Mouse (Mus musculus) midbrain, embryonic 14.5 days (tissue): Measurements from ENCODE around the gene Ccr7. TPM values are rescaled to one million over a fixed set of nuclear protein-coding genes. Genes with fewer than 3 reads are reported as not detected.

Experiments
- ATAC-seq: fragments of 200-750 bp; cut with Nextera tagmentation; 2 replicates; pipeline ENCODE4 v1.8.0; 2017; ENCODE audit warnings: moderate number of reproducible peaks, moderate library complexity; ENCODE audit not compliant: low FRiP score, low TSS enrichment
- DNase-seq: peaks from one replicate; pipeline ENCODE4 v3.0.0-alpha.2; 2015
- H3K27ac ChIP-seq: fragments of 300-500 bp; sonication (generic); replicated peaks from 2 replicates; pipeline ENCODE4 v1.5.1; 2014; ENCODE audit warnings: mild to moderate bottlenecking, low read depth, low read length, moderate library complexity
- H3K27me3 ChIP-seq: fragments of 300-500 bp; sonication (generic); 2 replicates; pipeline ENCODE4 v1.6.1; 2014; ENCODE audit warnings: low read length, control low read depth, mixed read lengths; ENCODE audit not compliant: control insufficient read depth, insufficient read depth
- H3K36me3 ChIP-seq: fragments of 300-500 bp; sonication (generic); 2 replicates; pipeline ENCODE4 v1.6.1; 2014; ENCODE audit warnings: low read length, control low read depth; ENCODE audit not compliant: control insufficient read depth, insufficient read depth
- H3K4me1 ChIP-seq: fragments of 300-500 bp; sonication (generic); 2 replicates; pipeline ENCODE4 v1.6.1; 2014; ENCODE audit warnings: mild to moderate bottlenecking, antibody characterized with exemption, low read length, control low read depth; ENCODE audit not compliant: control insufficient read depth, insufficient read depth
- H3K4me2 ChIP-seq: fragments of 300-500 bp; sonication (generic); 2 replicates; pipeline ENCODE4 v1.6.1; 2014; ENCODE audit warnings: mild to moderate bottlenecking, low read length, moderate library complexity
- H3K4me3 ChIP-seq: fragments of 300-500 bp; sonication (generic); replicated peaks from 2 replicates; pipeline ENCODE4 v1.5.1; 2014; ENCODE audit warnings: low read depth, low read length
- H3K9ac ChIP-seq: fragments of 300-500 bp; sonication (generic); replicated peaks from 2 replicates; pipeline ENCODE4 v1.6.1; 2014; ENCODE audit warnings: mild to moderate bottlenecking, low read length, moderate library complexity
- H3K9me3 ChIP-seq: fragments of 300-500 bp; sonication (generic); 2 replicates; pipeline ENCODE4 v1.6.1; 2016; ENCODE audit warnings: low read length, control low read depth, mixed read lengths; ENCODE audit not compliant: control insufficient read depth
- WGBS: fragments of 180-500 bp; shearing (Covaris S2); extraction: QIAGEN DNeasy Blood & Tissue Kit; methylation state at CpG from one replicate; pipeline ENCODE4 v1.1.7; 2014; 5-methylcytosine and 5-hydroxymethylcytosine counted together
- polyA plus RNA-seq: library from polyadenylated mRNA; unstranded; fragments of >200 nt; fragmentation: Nextera tagmentation; extraction: Ambion mirVana; gene quantifications from 2 replicates; pipeline ENCODE4 v1.2.1, GENCODE M21; 2014

The Ccr7 gene
- polyA plus RNA-seq, 1 experiment from 2014 or later = 0.45 TPM

- Histone ChIP-seq H3K27ac (no peak overlapping the region), H3K4me3 (no peak overlapping the region), H3K9ac (no peak overlapping the region), H3K36me3 (no peaks in the 10 kb centered on the region), H3K4me1 (peaks cover 11% of the 10 kb centered on the region), H3K9me3 (no peaks in the 10 kb centered on the region), H3K27me3 (no peaks in the 10 kb centered on the region), H3K4me2 (no peak overlapping the region)
- DNase-seq = no peak
- 41% methylated on average over 3 of the region's 3 CpGs for WGBS
- ATAC-seq = no peak
Measured at GRCm38 (mm10) chr11:99136361-99136760, 18.5 kb downstream of the Ccr7 start.

- Histone ChIP-seq H3K27me3 (no peaks in the 10 kb centered on the region), H3K9me3 (no peaks in the 10 kb centered on the region), H3K4me1 (peaks cover 11% of the 10 kb centered on the region), H3K4me3 (no peak overlapping the region), H3K9ac (no peak overlapping the region), H3K4me2 (no peak overlapping the region), H3K36me3 (no peaks in the 10 kb centered on the region), H3K27ac (no peak overlapping the region)
- ATAC-seq (no peak), DNase-seq (no peak)
- 67% methylated on average over 8 of the region's 8 CpGs for WGBS
Measured at GRCm38 (mm10) chr11:99135047-99135440, 19.8 kb downstream of the Ccr7 start.

- 75% methylated on average over 15 of the region's 15 CpGs for WGBS
- ATAC-seq (no peak), DNase-seq (no peak)
Measured at GRCm38 (mm10) chr11:99134266-99135046, 20.4 kb downstream of the Ccr7 start.

GRCm38 (mm10) chr11:99133285-99133897 lies 21.5 kb downstream of the Ccr7 start:
- no peak overlapping the region for H3K4me2 ChIP-seq

More at GRCm38 (mm10) chr11:99134266-99135046, 20.4 kb downstream of the Ccr7 start:
- Histone ChIP-seq H3K27ac (no peak overlapping the region), H3K4me3 (no peak overlapping the region), H3K4me1 (peaks cover 11% of the 10 kb centered on the region), H3K36me3 (no peaks in the 10 kb centered on the region), H3K4me2 (no peak overlapping the region), H3K27me3 (no peaks in the 10 kb centered on the region), H3K9ac (no peak overlapping the region), H3K9me3 (no peaks in the 10 kb centered on the region)

GRCm38 (mm10) chr11:99132091-99132730 lies 22.7 kb downstream of the Ccr7 start:
- Histone ChIP-seq H3K27me3 (no peaks in the 10 kb centered on the region), H3K9ac (peak overlapping the region; percentile 36), H3K27ac (peak overlapping the region; percentile 61), H3K36me3 (no peaks in the 10 kb centered on the region), H3K9me3 (no peaks in the 10 kb centered on the region), H3K4me3 (no peak overlapping the region; the same call in 1 of the 2 replicates), H3K4me2 (peak overlapping the region; percentile 36), H3K4me1 (peaks cover 11% of the 10 kb centered on the region)
- under 1% methylated on average over 11 of the region's 11 CpGs for WGBS
- ATAC-seq (peak; percentile 64), DNase-seq (peak; percentile 70)

More at GRCm38 (mm10) chr11:99133285-99133897, 21.5 kb downstream of the Ccr7 start:
- Histone ChIP-seq H3K36me3 (no peaks in the 10 kb centered on the region), H3K27me3 (no peaks in the 10 kb centered on the region), H3K9ac (no peak overlapping the region), H3K27ac (no peak overlapping the region), H3K9me3 (no peaks in the 10 kb centered on the region), H3K4me3 (no peak overlapping the region), H3K4me1 (peaks cover 11% of the 10 kb centered on the region)
- WGBS = 44% methylated on average over 5 of the region's 5 CpGs
- no peak for ATAC-seq
- DNase-seq = no peak

GRCm38 (mm10) chr11:99131463-99131840 lies 23.4 kb downstream of the Ccr7 start:
- Histone ChIP-seq H3K4me3 (no peak overlapping the region), H3K36me3 (no peaks in the 10 kb centered on the region), H3K9ac (no peak overlapping the region), H3K9me3 (no peaks in the 10 kb centered on the region), H3K4me2 (peak overlapping the region; percentile 36; the same call in 1 of the 2 replicates), H3K4me1 (peaks cover 11% of the 10 kb centered on the region), H3K27ac (no peak overlapping the region), H3K27me3 (no peaks in the 10 kb centered on the region)
- ATAC-seq (no peak), DNase-seq (no peak)
- WGBS = 44% methylated on average over 12 of the region's 12 CpGs

GRCm38 (mm10) chr11:99130736-99131462 lies 24.0 kb downstream of the Ccr7 start:
- ATAC-seq (no peak), DNase-seq (no peak)
- Histone ChIP-seq H3K27me3 (no peaks in the 10 kb centered on the region), H3K9me3 (no peaks in the 10 kb centered on the region), H3K36me3 (no peaks in the 10 kb centered on the region), H3K4me3 (no peak overlapping the region), H3K4me1 (peaks cover 11% of the 10 kb centered on the region), H3K4me2 (no peak overlapping the region), H3K9ac (no peak overlapping the region), H3K27ac (no peak overlapping the region)
- WGBS = 61% methylated on average over 5 of the region's 5 CpGs

GRCm38 (mm10) chr11:99129287-99129686 lies 25.6 kb downstream of the Ccr7 start:
- DNase-seq (no peak), ATAC-seq (no peak)
- 64% methylated on average over 2 of the region's 2 CpGs for WGBS
- peaks cover 11% of the 10 kb centered on the region for H3K4me1 ChIP-seq
- H3K4me2 ChIP-seq = no peak overlapping the region
- no peak overlapping the region for H3K27ac ChIP-seq
- no peak overlapping the region for H3K9ac ChIP-seq
- no peak overlapping the region for H3K4me3 ChIP-seq
- no peaks in the 10 kb centered on the region for H3K36me3 ChIP-seq
- H3K9me3 ChIP-seq = no peaks in the 10 kb centered on the region
- no peaks in the 10 kb centered on the region for H3K27me3 ChIP-seq
